Mouse (Mus musculus): ENCODE results near the gene Olfr968. TPM values are rescaled to one million over a fixed set of nuclear protein-coding genes. Genes with fewer than 3 reads are reported as not detected.

Gene Olfr968
- total RNA-seq (2015; ENCODE audit: low replicate concordance) (not detected in 2 replicates), total RNA-seq (2017; ENCODE audit: low replicate concordance) (not detected in 2 replicates)

- ATAC-seq (replicated peaks; ENCODE audit: low FRiP score, poor library complexity, severe bottlenecking): no peak
Measured at GRCm38 (mm10) chr9:39783153-39783552, at the start of gene Olfr968. TSS of gene Olfr968 (minus strand) at chr9:39783253.

- ATAC-seq (replicated peaks; ENCODE audit: low FRiP score, poor library complexity, severe bottlenecking): no peak
Measured at GRCm38 (mm10) chr9:39808560-39808959, 25.5 kb upstream of the Olfr968 start, which contains the start of gene Olfr970. TSS of gene Olfr970 (plus strand) at chr9:39808860.

- ATAC-seq (replicated peaks; ENCODE audit: low FRiP score, poor library complexity, severe bottlenecking): no peak
Measured at GRCm38 (mm10) chr9:39790558-39790957, 7.5 kb upstream of the Olfr968 start, which contains the start of gene Olfr969. TSS of gene Olfr969 (plus strand) at chr9:39790945.

GRCm38 (mm10) chr9:39746428-39746827, 36.6 kb downstream of the Olfr968 start:
- ATAC-seq (replicated peaks; ENCODE audit: low FRiP score, poor library complexity, severe bottlenecking): no peak

- ATAC-seq (replicated peaks; ENCODE audit: low FRiP score, poor library complexity, severe bottlenecking): no peak
Measured at GRCm38 (mm10) chr9:39745949-39746348, 37.1 kb downstream of the Olfr968 start, which contains the start of gene Olfr967. TSS of gene Olfr967 (plus strand) at chr9:39746249.

GRCm38 (mm10) chr9:39740741-39741140, 42.3 kb downstream of the Olfr968 start:
- ATAC-seq (replicated peaks; ENCODE audit: low FRiP score, poor library complexity, severe bottlenecking): no peak

GRCm38 (mm10) chr9:39730678-39731077, 52.4 kb downstream of the Olfr968 start, which contains the start of gene Olfr150:
TSS of gene Olfr150 (plus strand) at chr9:39730978.
- ATAC-seq (replicated peaks; ENCODE audit: low FRiP score, poor library complexity, severe bottlenecking): no peak

Other genes starting within 250 kb of the Olfr968 start
- gene Olfr958, start 229.2 kb downstream of the Olfr968 start, total RNA-seq (2015; ENCODE audit: low replicate concordance): not detected in 2 replicates
- not detected in 2 replicates for gene Olfr958, start 229.2 kb downstream of the Olfr968 start, total RNA-seq (2017; ENCODE audit: low replicate concordance)
- not detected in 2 replicates for gene Olfr959, start 207.7 kb downstream of the Olfr968 start, total RNA-seq (2015; ENCODE audit: low replicate concordance)
- gene Olfr959, start 207.7 kb downstream of the Olfr968 start, total RNA-seq (2017; ENCODE audit: low replicate concordance): not detected in 2 replicates
- not detected in 2 replicates for gene AW551984, start 178.8 kb downstream of the Olfr968 start, total RNA-seq (2015; ENCODE audit: low replicate concordance)
- not detected in 2 replicates for gene AW551984, start 178.8 kb downstream of the Olfr968 start, total RNA-seq (2017; ENCODE audit: low replicate concordance)
- not detected in 2 replicates for gene Olfr148, start 172.6 kb downstream of the Olfr968 start, total RNA-seq (2015; ENCODE audit: low replicate concordance)
- not detected in 2 replicates for gene Olfr148, start 172.6 kb downstream of the Olfr968 start, total RNA-seq (2017; ENCODE audit: low replicate concordance)
- not detected in 2 replicates for gene Olfr960, start 161.9 kb downstream of the Olfr968 start, total RNA-seq (2015; ENCODE audit: low replicate concordance)
- not detected in 2 replicates for gene Olfr960, start 161.9 kb downstream of the Olfr968 start, total RNA-seq (2017; ENCODE audit: low replicate concordance)
- not detected in 2 replicates for gene Olfr961, start 138.2 kb downstream of the Olfr968 start, total RNA-seq (2015; ENCODE audit: low replicate concordance)
- not detected in 2 replicates for gene Olfr961, start 138.2 kb downstream of the Olfr968 start, total RNA-seq (2017; ENCODE audit: low replicate concordance)
- gene Olfr963, start 116.0 kb downstream of the Olfr968 start, total RNA-seq (2015; ENCODE audit: low replicate concordance): not detected in 2 replicates
- not detected in 2 replicates for gene Olfr963, start 116.0 kb downstream of the Olfr968 start, total RNA-seq (2017; ENCODE audit: low replicate concordance)
- gene Olfr149, start 76.1 kb downstream of the Olfr968 start, total RNA-seq (2015; ENCODE audit: low replicate concordance): not detected in 2 replicates
- not detected in 2 replicates for gene Olfr149, start 76.1 kb downstream of the Olfr968 start, total RNA-seq (2017; ENCODE audit: low replicate concordance)
- not detected in 2 replicates for gene Olfr965, start 71.9 kb downstream of the Olfr968 start, total RNA-seq (2015; ENCODE audit: low replicate concordance)
- not detected in 2 replicates for gene Olfr965, start 71.9 kb downstream of the Olfr968 start, total RNA-seq (2017; ENCODE audit: low replicate concordance)
- gene Olfr150, start 52.3 kb downstream of the Olfr968 start, total RNA-seq (2015; ENCODE audit: low replicate concordance): not detected in 2 replicates
- gene Olfr150, start 52.3 kb downstream of the Olfr968 start, total RNA-seq (2017; ENCODE audit: low replicate concordance): not detected in 2 replicates
- gene Olfr967, start 37.0 kb downstream of the Olfr968 start, total RNA-seq (2015; ENCODE audit: low replicate concordance): not detected in 2 replicates
- not detected in 2 replicates for gene Olfr967, start 37.0 kb downstream of the Olfr968 start, total RNA-seq (2017; ENCODE audit: low replicate concordance)
- gene Olfr969, start 7.7 kb upstream of the Olfr968 start, total RNA-seq (2015; ENCODE audit: low replicate concordance): not detected in 2 replicates
- not detected in 2 replicates for gene Olfr969, start 7.7 kb upstream of the Olfr968 start, total RNA-seq (2017; ENCODE audit: low replicate concordance)
- not detected in 2 replicates for gene Olfr970, start 25.6 kb upstream of the Olfr968 start, total RNA-seq (2015; ENCODE audit: low replicate concordance)
- gene Olfr970, start 25.6 kb upstream of the Olfr968 start, total RNA-seq (2017; ENCODE audit: low replicate concordance): not detected in 2 replicates
- gene Olfr971, start 53.6 kb upstream of the Olfr968 start, total RNA-seq (2015; ENCODE audit: low replicate concordance): not detected in 2 replicates
- not detected in 2 replicates for gene Olfr971, start 53.6 kb upstream of the Olfr968 start, total RNA-seq (2017; ENCODE audit: low replicate concordance)
- gene Olfr972, start 83.2 kb upstream of the Olfr968 start, total RNA-seq (2015; ENCODE audit: low replicate concordance): not detected in 2 replicates
- gene Olfr972, start 83.2 kb upstream of the Olfr968 start, total RNA-seq (2017; ENCODE audit: low replicate concordance): not detected in 2 replicates
- gene Olfr229, start 124.1 kb upstream of the Olfr968 start, total RNA-seq (2015; ENCODE audit: low replicate concordance): not detected in 2 replicates
- not detected in 2 replicates for gene Olfr229, start 124.1 kb upstream of the Olfr968 start, total RNA-seq (2017; ENCODE audit: low replicate concordance)
- gene Olfr974, start 154.2 kb upstream of the Olfr968 start, total RNA-seq (2015; ENCODE audit: low replicate concordance): not detected in 2 replicates
- not detected in 2 replicates for gene Olfr974, start 154.2 kb upstream of the Olfr968 start, total RNA-seq (2017; ENCODE audit: low replicate concordance)
- gene Olfr975, start 168.8 kb upstream of the Olfr968 start, total RNA-seq (2015; ENCODE audit: low replicate concordance): not detected in 2 replicates
- not detected in 2 replicates for gene Olfr975, start 168.8 kb upstream of the Olfr968 start, total RNA-seq (2017; ENCODE audit: low replicate concordance)
- not detected in 2 replicates for gene Olfr976, start 177.9 kb upstream of the Olfr968 start, total RNA-seq (2015; ENCODE audit: low replicate concordance)
- gene Olfr976, start 177.9 kb upstream of the Olfr968 start, total RNA-seq (2017; ENCODE audit: low replicate concordance): not detected in 2 replicates
- not detected in 2 replicates for gene Olfr978, start 208.9 kb upstream of the Olfr968 start, total RNA-seq (2015; ENCODE audit: low replicate concordance)
- not detected in 2 replicates for gene Olfr978, start 208.9 kb upstream of the Olfr968 start, total RNA-seq (2017; ENCODE audit: low replicate concordance)
- gene Olfr979, start 220.2 kb upstream of the Olfr968 start, total RNA-seq (2015; ENCODE audit: low replicate concordance): not detected in 2 replicates
- gene Olfr979, start 220.2 kb upstream of the Olfr968 start, total RNA-seq (2017; ENCODE audit: low replicate concordance): not detected in 2 replicates
- gene Olfr980, start 226.3 kb upstream of the Olfr968 start, total RNA-seq (2015; ENCODE audit: low replicate concordance): not detected in 2 replicates
- gene Olfr980, start 226.3 kb upstream of the Olfr968 start, total RNA-seq (2017; ENCODE audit: low replicate concordance): 1.2 TPM in 1 of 2 replicates, not detected in the other
- not detected in 2 replicates for gene Olfr981, start 238.2 kb upstream of the Olfr968 start, total RNA-seq (2015; ENCODE audit: low replicate concordance)
- gene Olfr981, start 238.2 kb upstream of the Olfr968 start, total RNA-seq (2017; ENCODE audit: low replicate concordance): not detected in 2 replicates